Mouse (Mus musculus) heart, embryonic 16.5 days (tissue): Measurements from ENCODE around the gene Atp5g3. TPM values are rescaled to one million over a fixed set of nuclear protein-coding genes. Genes with fewer than 3 reads are reported as not detected.

Experiments
- ATAC-seq: fragments of 200-750 bp; cut with Nextera tagmentation; replicated peaks from 2 replicates; pipeline ENCODE4 v1.8.0; 2017; ENCODE audit warnings: moderate number of reproducible peaks; ENCODE audit not compliant: insufficient read depth, low FRiP score; ENCODE audit errors: extremely low read depth
- H3K27ac ChIP-seq: fragments of 300-500 bp; sonication (generic); 2 replicates; pipeline ENCODE4 v1.5.1; 2014; ENCODE audit warnings: mild to moderate bottlenecking, low read length, control low read depth, moderate library complexity
- H3K27me3 ChIP-seq: fragments of 300-500 bp; sonication (generic); 2 replicates; pipeline ENCODE4 v1.6.1; 2014; ENCODE audit warnings: low read length, mixed read lengths; ENCODE audit not compliant: control insufficient read depth, insufficient read depth
- H3K36me3 ChIP-seq: fragments of 300-500 bp; sonication (generic); 2 replicates; pipeline ENCODE4 v1.6.1; 2014; ENCODE audit not compliant: control insufficient read depth, insufficient read depth
- H3K4me1 ChIP-seq: fragments of 300-500 bp; sonication (generic); 2 replicates; pipeline ENCODE4 v1.6.1; 2014; ENCODE audit warnings: low read length, mixed read lengths; ENCODE audit not compliant: control insufficient read depth, insufficient read depth
- H3K4me2 ChIP-seq: fragments of 300-500 bp; sonication (generic); 2 replicates; pipeline ENCODE4 v1.6.1; 2014; ENCODE audit warnings: low read depth, mild to moderate bottlenecking, control low read depth, low read length
- H3K4me3 ChIP-seq: fragments of 300-500 bp; sonication (generic); 2 replicates; pipeline ENCODE4 v1.5.1; 2014; ENCODE audit warnings: mild to moderate bottlenecking, control low read depth, low read length
- H3K9ac ChIP-seq: fragments of 300-500 bp; sonication (generic); 2 replicates; pipeline ENCODE4 v1.6.1; 2014; ENCODE audit warnings: low read length, control low read depth
- H3K9me3 ChIP-seq: fragments of 300-500 bp; sonication (generic); replicated peaks from 2 replicates; pipeline ENCODE4 v1.6.1; 2016; ENCODE audit warnings: low read length; ENCODE audit not compliant: control insufficient read depth
- whole genome bisulfite sequencing: fragments of 180-500 bp; shearing (Covaris S2); extraction: QIAGEN DNeasy Blood & Tissue Kit; methylation state at CpG from one replicate; pipeline ENCODE4 v1.1.7; 2014; 5-methylcytosine and 5-hydroxymethylcytosine counted together
- polyA plus RNA-seq: library from polyadenylated mRNA; unstranded; fragments of >200 nt; fragmentation: Nextera tagmentation; extraction: Ambion mirVana; gene quantifications from 2 replicates; pipeline ENCODE4 v1.2.1, GENCODE M21; 2015

Gene Atp5g3
- polyA plus RNA-seq, 1 experiment from 2014 or later: 3,175 TPM

GRCm38 (mm10) chr2:73938896-73939295 is 27.8 kb upstream of the Atp5g3 start:
- Histone ChIP-seq H3K27me3 (no peaks in the 10 kb centered on the region), H3K4me1 (no peaks in the 10 kb centered on the region), H3K4me3 (no peak overlapping the region), H3K4me2 (no peak overlapping the region), H3K9me3 (no peaks in the 10 kb centered on the region), H3K27ac (no peak overlapping the region), H3K36me3 (no peaks in the 10 kb centered on the region), H3K9ac (no peak overlapping the region)
- ATAC-seq: no peak
- WGBS: 72% methylated on average over 2 of the region's 2 CpGs

- no peak overlapping the region for H3K4me3 ChIP-seq
- H3K9ac ChIP-seq: no peak overlapping the region
- no peak for ATAC-seq
- no peaks in the 10 kb centered on the region for H3K4me1 ChIP-seq
- no peaks in the 10 kb centered on the region for H3K27me3 ChIP-seq
- no peak overlapping the region for H3K4me2 ChIP-seq
- no peak overlapping the region for H3K27ac ChIP-seq
- 0 out of 2 replicates have a peak, but pooled peaks cover 2% of the 10 kb centered on the region for H3K9me3 ChIP-seq
- no peaks in the 10 kb centered on the region for H3K36me3 ChIP-seq
- 75% methylated on average over 8 of the region's 8 CpGs for WGBS
Observed at GRCm38 (mm10) chr2:73932676-73933313, 21.7 kb upstream of the Atp5g3 start.

- ATAC-seq: no peak
- no peak overlapping the region for H3K27ac ChIP-seq
- H3K9ac ChIP-seq: no peak overlapping the region
- no peaks in the 10 kb centered on the region for H3K27me3 ChIP-seq
- no peak overlapping the region for H3K4me2 ChIP-seq
- H3K4me3 ChIP-seq: no peak overlapping the region
- H3K36me3 ChIP-seq: no peaks in the 10 kb centered on the region
- H3K4me1 ChIP-seq: no peaks in the 10 kb centered on the region
- 0 out of 2 replicates have a peak, but pooled peaks cover 2% of the 10 kb centered on the region for H3K9me3 ChIP-seq
Observed at GRCm38 (mm10) chr2:73927711-73928110, 16.6 kb upstream of the Atp5g3 start.

- Histone ChIP-seq H3K4me3 (no peak overlapping the region), H3K9me3 (0 out of 2 replicates have a peak, but pooled peaks cover 2% of the 10 kb centered on the region), H3K27ac (no peak overlapping the region), H3K36me3 (no peaks in the 10 kb centered on the region), H3K9ac (no peak overlapping the region), H3K27me3 (no peaks in the 10 kb centered on the region), H3K4me1 (no peaks in the 10 kb centered on the region), H3K4me2 (no peak overlapping the region)
- 66% methylated on average over 3 of the region's 3 CpGs for WGBS
- no peak for ATAC-seq
Observed at GRCm38 (mm10) chr2:73925539-73925938, 14.4 kb upstream of the Atp5g3 start.

GRCm38 (mm10) chr2:73925089-73925488 is 14.0 kb upstream of the Atp5g3 start:
- H3K9ac ChIP-seq: no peak overlapping the region
- H3K9me3 ChIP-seq: 0 out of 2 replicates have a peak, but pooled peaks cover 2% of the 10 kb centered on the region
- no peak overlapping the region for H3K4me2 ChIP-seq
- H3K36me3 ChIP-seq: no peaks in the 10 kb centered on the region
- H3K27me3 ChIP-seq: no peaks in the 10 kb centered on the region
- H3K4me3 ChIP-seq: no peak overlapping the region
- no peaks in the 10 kb centered on the region for H3K4me1 ChIP-seq
- H3K27ac ChIP-seq: no peak overlapping the region
- 13% methylated on average over 5 of the region's 5 CpGs for WGBS
- peak; percentile 63; the same call in 1 of the 2 replicates for ATAC-seq

GRCm38 (mm10) chr2:73919642-73920041 is 8.5 kb upstream of the Atp5g3 start:
- 74% methylated on average over 7 of the region's 7 CpGs for WGBS

GRCm38 (mm10) chr2:73912264-73912663 is 1.1 kb upstream of the Atp5g3 start:
- Histone ChIP-seq H3K36me3 (peaks cover 20% of the 10 kb centered on the region), H3K4me3 (no peak overlapping the region), H3K27me3 (no peaks in the 10 kb centered on the region), H3K9me3 (no peaks in the 10 kb centered on the region), H3K9ac (no peak overlapping the region), H3K4me2 (no peak overlapping the region), H3K27ac (no peak overlapping the region), H3K4me1 (peaks cover 12% of the 10 kb centered on the region)
- 69% methylated on average over 3 of the region's 3 CpGs for WGBS
- ATAC-seq: no peak

More at GRCm38 (mm10) chr2:73919642-73920041, 8.5 kb upstream of the Atp5g3 start:
- Histone ChIP-seq H3K27me3 (no peaks in the 10 kb centered on the region), H3K4me3 (no peak overlapping the region), H3K4me1 (no peaks in the 10 kb centered on the region), H3K9ac (no peak overlapping the region), H3K36me3 (no peaks in the 10 kb centered on the region), H3K4me2 (no peak overlapping the region), H3K9me3 (no peaks in the 10 kb centered on the region), H3K27ac (no peak overlapping the region)
- no peak for ATAC-seq

GRCm38 (mm10) chr2:73910571-73911174 is 453 bp downstream of the Atp5g3 start:
- H3K4me2 ChIP-seq: peak overlapping the region; percentile 73
- peak; percentile 52 for ATAC-seq
- under 1% methylated on average over 49 of the region's 50 CpGs for WGBS
- H3K9me3 ChIP-seq: no peaks in the 10 kb centered on the region
- peak overlapping the region; percentile 100 for H3K9ac ChIP-seq
- H3K4me1 ChIP-seq: peaks cover 12% of the 10 kb centered on the region
- H3K36me3 ChIP-seq: peaks cover 30% of the 10 kb centered on the region
- no peaks in the 10 kb centered on the region for H3K27me3 ChIP-seq
- peak overlapping the region; percentile 99 for H3K27ac ChIP-seq
- H3K4me3 ChIP-seq: peak overlapping the region; percentile 100

- ATAC-seq: no peak
- Histone ChIP-seq H3K4me1 (peaks cover 12% of the 10 kb centered on the region), H3K9ac (0 out of 2 replicates have a peak overlapping the region, but pooled peaks have one; percentile 11), H3K4me3 (peak overlapping the region; percentile 40), H3K9me3 (no peaks in the 10 kb centered on the region), H3K36me3 (peaks cover 30% of the 10 kb centered on the region), H3K27ac (no peak overlapping the region), H3K4me2 (peak overlapping the region; percentile 54), H3K27me3 (no peaks in the 10 kb centered on the region)
- 74% methylated on average over 2 of the region's 2 CpGs for WGBS
Observed at GRCm38 (mm10) chr2:73909116-73909515, 2.0 kb downstream of the Atp5g3 start.
